Mouse (Mus musculus) kidney, embryonic 15.5 days (tissue): ENCODE data around the gene Gas2l1. TPM values are rescaled to one million over a fixed set of nuclear protein-coding genes. Genes with fewer than 3 reads are reported as not detected.
A peak's percentile ranks its signal among the peaks of the same experiment; 100 is the strongest.

ENCODE experiments used
- ATAC-seq: fragments of 200-750 bp; cut with Nextera tagmentation; replicated peaks from 2 replicates; pipeline ENCODE4 v1.8.0; 2017; ENCODE audit warnings: moderate TSS enrichment; ENCODE audit not compliant: low FRiP score
- H3K27ac ChIP-seq: fragments of 300-500 bp; sonication (generic); 2 replicates; pipeline ENCODE4 v1.5.1; 2015; ENCODE audit warnings: mild to moderate bottlenecking, inconsistent platforms
- H3K27me3 ChIP-seq: fragments of 300-500 bp; sonication (generic); 2 replicates; pipeline ENCODE4 v1.6.1; 2015; ENCODE audit warnings: inconsistent platforms
- H3K36me3 ChIP-seq: fragments of 300-500 bp; sonication (generic); 2 replicates; pipeline ENCODE4 v1.6.1; 2015; ENCODE audit warnings: inconsistent platforms
- H3K4me1 ChIP-seq: fragments of 300-500 bp; sonication (generic); 2 replicates; pipeline ENCODE4 v1.6.1; 2015; ENCODE audit warnings: inconsistent platforms
- H3K4me2 ChIP-seq: fragments of 300-500 bp; sonication (generic); 2 replicates; pipeline ENCODE4 v1.6.1; 2015; ENCODE audit warnings: moderate library complexity, mild to moderate bottlenecking, inconsistent platforms
- H3K4me3 ChIP-seq: fragments of 300-500 bp; sonication (generic); replicated peaks from 2 replicates; pipeline ENCODE4 v1.5.1; 2015; ENCODE audit warnings: mild to moderate bottlenecking, inconsistent platforms
- H3K9ac ChIP-seq: fragments of 300-500 bp; sonication (generic); 2 replicates; pipeline ENCODE4 v1.6.1; 2015; ENCODE audit warnings: mild to moderate bottlenecking, inconsistent platforms
- H3K9me3 ChIP-seq: fragments of 300-500 bp; sonication (generic); replicated peaks from 2 replicates; pipeline ENCODE4 v1.6.1; 2016; ENCODE audit warnings: inconsistent platforms
- WGBS: fragments of 180-500 bp; shearing (Covaris S2); methylation state at CpG from one replicate; pipeline ENCODE4 v1.1.7; 2015; ENCODE audit warnings: mixed read lengths; 5-methylcytosine and 5-hydroxymethylcytosine counted together
- polyA plus RNA-seq: library from polyadenylated mRNA; unstranded; fragments of >200 nt; fragmentation: Nextera tagmentation; extraction: Ambion mirVana; gene quantifications from 2 replicates; pipeline ENCODE4 v1.2.1, GENCODE M21; 2015

The Gas2l1 gene
- 33.1 and 34.6 TPM in 2 replicates for polyA plus RNA-seq

GRCm38 (mm10) chr11:5065056-5065821 is at the start of gene Gas2l1:
TSS of gene Gas2l1 (minus strand) at chr11:5065327.
- peak within 1 kb of the TSS; percentile 87 for H3K4me2 ChIP-seq
- H3K9ac ChIP-seq: peak within 1 kb of the TSS; percentile 75
- H3K27me3 ChIP-seq: peaks cover 38% of the 10 kb centered on the region
- peak within 1 kb of the TSS; percentile 83 for H3K27ac ChIP-seq
- H3K4me3 ChIP-seq: peak within 1 kb of the TSS; percentile 87
- peaks cover 31% of the 10 kb centered on the region for H3K36me3 ChIP-seq
- peak; percentile 81 for ATAC-seq
- H3K4me1 ChIP-seq: peaks cover 49% of the 10 kb centered on the region
- H3K9me3 ChIP-seq: no peaks in the 10 kb centered on the region
- under 1% methylated on average over 48 of the region's 50 CpGs for WGBS

GRCm38 (mm10) chr11:5113645-5114044 is 48.5 kb upstream of the Gas2l1 start:
- no peak for ATAC-seq
- H3K4me2 ChIP-seq: no peak overlapping the region
- peaks cover 23% of the 10 kb centered on the region; the same call in 1 of the 2 replicates for H3K36me3 ChIP-seq
- H3K27ac ChIP-seq: no peak overlapping the region
- no peak overlapping the region for H3K9ac ChIP-seq
- H3K4me3 ChIP-seq: no peak overlapping the region
- 0 out of 2 replicates have a peak, but pooled peaks cover 3% of the 10 kb centered on the region for H3K4me1 ChIP-seq
- H3K27me3 ChIP-seq: no peaks in the 10 kb centered on the region
- no peaks in the 10 kb centered on the region for H3K9me3 ChIP-seq
- WGBS: 88% methylated on average over 7 of the region's 7 CpGs

GRCm38 (mm10) chr11:5109441-5109840 is 44.3 kb upstream of the Gas2l1 start:
- H3K4me1 ChIP-seq: 0 out of 2 replicates have a peak, but pooled peaks cover 3% of the 10 kb centered on the region
- H3K4me2 ChIP-seq: no peak overlapping the region
- no peaks in the 10 kb centered on the region for H3K27me3 ChIP-seq
- peaks cover 28% of the 10 kb centered on the region for H3K36me3 ChIP-seq
- 80% methylated on average over 8 of the region's 8 CpGs for WGBS
- no peak overlapping the region for H3K9ac ChIP-seq
- no peaks in the 10 kb centered on the region for H3K9me3 ChIP-seq
- ATAC-seq: no peak
- no peak overlapping the region for H3K4me3 ChIP-seq
- no peak overlapping the region for H3K27ac ChIP-seq

- H3K9me3 ChIP-seq: no peaks in the 10 kb centered on the region
- 0 out of 2 replicates have a peak overlapping the region, but pooled peaks have one; percentile 3 for H3K9ac ChIP-seq
- peaks cover 22% of the 10 kb centered on the region for H3K4me1 ChIP-seq
- H3K27me3 ChIP-seq: no peaks in the 10 kb centered on the region
- no peak overlapping the region for H3K4me2 ChIP-seq
- ATAC-seq: no peak
- H3K4me3 ChIP-seq: no peak overlapping the region
- no peak overlapping the region for H3K27ac ChIP-seq
- WGBS: 100% methylated on average over 4 of the region's 4 CpGs
- peaks cover 38% of the 10 kb centered on the region for H3K36me3 ChIP-seq
These were observed 38.9 kb upstream of the Gas2l1 start for GRCm38 (mm10) chr11:5103986-5104509.

- ATAC-seq: no peak
- Histone ChIP-seq H3K9ac (no peak overlapping the region), H3K4me3 (no peak overlapping the region), H3K4me1 (peaks cover 24% of the 10 kb centered on the region), H3K4me2 (no peak overlapping the region), H3K36me3 (peaks cover 35% of the 10 kb centered on the region), H3K27ac (no peak overlapping the region), H3K9me3 (no peaks in the 10 kb centered on the region), H3K27me3 (no peaks in the 10 kb centered on the region)
- 85% methylated on average over 7 of the region's 7 CpGs for WGBS
These were observed 37.3 kb upstream of the Gas2l1 start for GRCm38 (mm10) chr11:5102384-5102783.

GRCm38 (mm10) chr11:5101641-5102040 is 36.5 kb upstream of the Gas2l1 start:
- no peaks in the 10 kb centered on the region for H3K9me3 ChIP-seq
- no peak overlapping the region for H3K4me3 ChIP-seq
- no peak for ATAC-seq
- H3K9ac ChIP-seq: no peak overlapping the region
- H3K4me2 ChIP-seq: 0 out of 2 replicates have a peak overlapping the region, but pooled peaks have one; percentile 5
- peaks cover 31% of the 10 kb centered on the region for H3K4me1 ChIP-seq
- H3K27me3 ChIP-seq: no peaks in the 10 kb centered on the region
- WGBS: 68% methylated on average over 6 of the region's 6 CpGs
- H3K36me3 ChIP-seq: peaks cover 35% of the 10 kb centered on the region
- peak overlapping the region; percentile 96; the same call in 1 of the 2 replicates for H3K27ac ChIP-seq

GRCm38 (mm10) chr11:5100801-5101200 is 35.7 kb upstream of the Gas2l1 start:
- Histone ChIP-seq H3K4me1 (peaks cover 38% of the 10 kb centered on the region), H3K27me3 (no peaks in the 10 kb centered on the region), H3K27ac (peak overlapping the region; percentile 96; the same call in 1 of the 2 replicates), H3K4me2 (peak overlapping the region; percentile 76), H3K9ac (no peak overlapping the region), H3K4me3 (peak overlapping the region; percentile 72), H3K36me3 (peaks cover 30% of the 10 kb centered on the region), H3K9me3 (no peaks in the 10 kb centered on the region)
- 29% methylated on average over 5 of the region's 5 CpGs for WGBS
- no peak for ATAC-seq

GRCm38 (mm10) chr11:5100283-5100682 is 35.2 kb upstream of the Gas2l1 start:
- peak overlapping the region; percentile 96 for H3K27ac ChIP-seq
- under 1% methylated on average over 7 of the region's 7 CpGs for WGBS

GRCm38 (mm10) chr11:5099576-5100183 is 34.6 kb upstream of the Gas2l1 start:
- under 1% methylated on average over 27 of the region's 31 CpGs for WGBS
- H3K9ac ChIP-seq: peak overlapping the region; percentile 89
- peak overlapping the region; percentile 96 for H3K27ac ChIP-seq
- no peaks in the 10 kb centered on the region for H3K9me3 ChIP-seq
- no peaks in the 10 kb centered on the region for H3K27me3 ChIP-seq
- peak overlapping the region; percentile 76 for H3K4me2 ChIP-seq
- peaks cover 36% of the 10 kb centered on the region for H3K4me1 ChIP-seq
- peaks cover 20% of the 10 kb centered on the region for H3K36me3 ChIP-seq
- peak; percentile 77 for ATAC-seq
- H3K4me3 ChIP-seq: peak overlapping the region; percentile 72

More at GRCm38 (mm10) chr11:5100283-5100682, 35.2 kb upstream of the Gas2l1 start:
- peak overlapping the region; percentile 72 for H3K4me3 ChIP-seq
- H3K4me1 ChIP-seq: peaks cover 36% of the 10 kb centered on the region
- peak overlapping the region; percentile 76 for H3K4me2 ChIP-seq
- no peak for ATAC-seq
- no peaks in the 10 kb centered on the region for H3K27me3 ChIP-seq
- H3K9ac ChIP-seq: peak overlapping the region; percentile 89
- H3K9me3 ChIP-seq: no peaks in the 10 kb centered on the region
- H3K36me3 ChIP-seq: peaks cover 26% of the 10 kb centered on the region

GRCm38 (mm10) chr11:5098736-5099542 is 33.8 kb upstream of the Gas2l1 start, which contains the start of the genes Rhbdd3 and Ewsr1:
TSS of gene Rhbdd3 (plus strand) at chr11:5098926.
TSS of gene Ewsr1 (minus strand) at chr11:5099266.
- ATAC-seq: peak; percentile 88
- Histone ChIP-seq H3K27me3 (no peaks in the 10 kb centered on the region), H3K4me3 (peak within 1 kb of the TSS; percentile 72), H3K9ac (peak within 1 kb of the TSS; percentile 89), H3K27ac (peak within 1 kb of the TSS; percentile 96), H3K4me2 (peak within 1 kb of the TSS; percentile 76), H3K36me3 (peaks cover 12% of the 10 kb centered on the region), H3K4me1 (peaks cover 41% of the 10 kb centered on the region), H3K9me3 (no peaks in the 10 kb centered on the region)
- WGBS: under 1% methylated on average over 92 of the region's 92 CpGs

GRCm38 (mm10) chr11:5098035-5098735 is 33.1 kb upstream of the Gas2l1 start:
- Histone ChIP-seq H3K27ac (peak overlapping the region; percentile 96), H3K4me3 (peak overlapping the region; percentile 72), H3K27me3 (no peaks in the 10 kb centered on the region), H3K9ac (peak overlapping the region; percentile 89), H3K36me3 (peaks cover 10% of the 10 kb centered on the region), H3K9me3 (no peaks in the 10 kb centered on the region), H3K4me2 (peak overlapping the region; percentile 69), H3K4me1 (peaks cover 48% of the 10 kb centered on the region)
- under 1% methylated on average over 44 of the region's 44 CpGs for WGBS
- ATAC-seq: peak; percentile 10; the same call in 1 of the 2 replicates
